Mouse (Mus musculus): ENCODE results near the gene Usp15.

DNA sequence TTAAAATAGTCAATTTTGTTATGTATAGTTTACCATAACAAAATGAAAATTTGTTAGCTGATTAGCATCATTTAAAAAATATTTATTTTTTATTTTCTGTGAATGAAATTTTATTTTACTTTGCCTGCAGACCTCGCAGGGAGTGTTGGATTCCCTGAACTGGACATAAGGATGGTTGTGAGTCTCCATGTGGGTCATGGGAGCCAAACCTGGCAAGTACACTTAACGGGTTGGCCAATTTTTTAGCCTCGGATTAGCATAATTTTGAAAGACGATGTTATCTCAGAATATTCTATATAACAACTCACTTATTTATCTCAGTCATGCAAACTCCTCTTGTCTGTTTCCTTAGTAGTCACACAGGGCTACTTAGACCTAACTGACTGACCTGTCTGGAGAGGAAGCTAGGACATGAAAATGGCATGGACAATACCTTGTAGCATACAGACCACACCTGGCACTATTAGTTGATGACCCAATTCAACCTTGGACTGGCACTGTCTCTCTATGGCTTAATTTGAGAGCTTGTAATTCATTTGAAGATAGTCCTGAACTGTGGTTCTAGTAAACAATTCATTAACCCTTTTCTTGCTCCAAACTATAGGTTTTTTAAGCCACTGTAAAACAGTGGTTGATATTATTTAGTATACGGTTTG is 54.3 kb downstream of the Usp15 start:
- TF ChIP-seq POLR2A (IDR thresholded peaks at IDR 0.05; ENCODE audit: borderline replicate concordance, insufficient read depth, low read length) (no peak), CTCF (IDR thresholded peaks at IDR 0.05; ENCODE audit: borderline replicate concordance, insufficient read depth, low read depth, low read length) (no peak)
